Mouse (Mus musculus): Measurements from ENCODE around the gene Gkap1.
A peak's percentile ranks its signal among the peaks of the same experiment; 100 is the strongest.

Gkap1 gene

GRCm38 (mm10) chr13:58273411-58274258 is 1.9 kb downstream of the Gkap1 start:
- peak; percentile 34 for DNase-seq (ENCODE audit: extremely low read depth, insufficient read length, low spot score)

- no peak for DNase-seq (ENCODE audit: extremely low read depth, insufficient read length, low spot score)
Measured at GRCm38 (mm10) chr13:58266864-58267263, 8.6 kb downstream of the Gkap1 start.

GRCm38 (mm10) chr13:58263546-58263945 is 12.0 kb downstream of the Gkap1 start:
- no peak for DNase-seq (ENCODE audit: extremely low read depth, insufficient read length, low spot score)

GRCm38 (mm10) chr13:58261674-58262073 is 13.8 kb downstream of the Gkap1 start:
- DNase-seq (ENCODE audit: extremely low read depth, insufficient read length, low spot score) = no peak

GRCm38 (mm10) chr13:58253268-58253667 is 22.2 kb downstream of the Gkap1 start:
- DNase-seq (ENCODE audit: extremely low read depth, insufficient read length, low spot score) = no peak

GRCm38 (mm10) chr13:58248957-58249356 is 26.5 kb downstream of the Gkap1 start:
- no peak for DNase-seq (ENCODE audit: extremely low read depth, insufficient read length, low spot score)

- no peak for DNase-seq (ENCODE audit: extremely low read depth, insufficient read length, low spot score)
Measured at GRCm38 (mm10) chr13:58236536-58236935, 39.0 kb downstream of the Gkap1 start.

GRCm38 (mm10) chr13:58232611-58233010 is 42.9 kb downstream of the Gkap1 start:
- peak; percentile 14 for DNase-seq (ENCODE audit: extremely low read depth, insufficient read length, low spot score)

GRCm38 (mm10) chr13:58232070-58232469 is 43.4 kb downstream of the Gkap1 start:
- no peak for DNase-seq (ENCODE audit: extremely low read depth, insufficient read length, low spot score)

GRCm38 (mm10) chr13:58228624-58229023 is 46.9 kb downstream of the Gkap1 start:
- DNase-seq (ENCODE audit: extremely low read depth, insufficient read length, low spot score) = no peak

- DNase-seq (ENCODE audit: extremely low read depth, insufficient read length, low spot score) = no peak
Measured at GRCm38 (mm10) chr13:58225694-58226093, 49.8 kb downstream of the Gkap1 start.

- no peak for DNase-seq (ENCODE audit: extremely low read depth, insufficient read length, low spot score)
Measured at GRCm38 (mm10) chr13:58220206-58220605, 55.3 kb downstream of the Gkap1 start.

- no peak for DNase-seq (ENCODE audit: extremely low read depth, insufficient read length, low spot score)
Measured at GRCm38 (mm10) chr13:58217536-58217935, 58.0 kb downstream of the Gkap1 start.

- no peak for DNase-seq (ENCODE audit: extremely low read depth, insufficient read length, low spot score)
Measured at GRCm38 (mm10) chr13:58216395-58216794, 59.1 kb downstream of the Gkap1 start.

GRCm38 (mm10) chr13:58215592-58216341 is 59.7 kb downstream of the Gkap1 start, which contains the start of gene Ubqln1:
Gene Ubqln1, minus strand, starts transcription at chr13:58215653.
- DNase-seq (ENCODE audit: extremely low read depth, insufficient read length, low spot score) = peak; percentile 86

- no peak for DNase-seq (ENCODE audit: extremely low read depth, insufficient read length, low spot score)
Measured at GRCm38 (mm10) chr13:58215253-58215591, 60.3 kb downstream of the Gkap1 start.

- DNase-seq (ENCODE audit: extremely low read depth, insufficient read length, low spot score) = no peak
Measured at GRCm38 (mm10) chr13:58214346-58215252, 60.9 kb downstream of the Gkap1 start.

GRCm38 (mm10) chr13:58213801-58214200 is 61.7 kb downstream of the Gkap1 start:
- DNase-seq (ENCODE audit: extremely low read depth, insufficient read length, low spot score) = no peak

- no peak for DNase-seq (ENCODE audit: extremely low read depth, insufficient read length, low spot score)
Measured at GRCm38 (mm10) chr13:58212530-58212929, 63.0 kb downstream of the Gkap1 start.

GRCm38 (mm10) chr13:58210441-58210840 is 65.1 kb downstream of the Gkap1 start:
- DNase-seq (ENCODE audit: extremely low read depth, insufficient read length, low spot score) = no peak

GRCm38 (mm10) chr13:58206084-58206483 is 69.4 kb downstream of the Gkap1 start:
- DNase-seq (ENCODE audit: extremely low read depth, insufficient read length, low spot score) = no peak

Measured in 3134 (cell line).